Mouse (Mus musculus) ES-Bruce4 (cell line): ENCODE measurements around the gene Catsperz. TPM values are rescaled to one million over a fixed set of nuclear protein-coding genes. Genes with fewer than 3 reads are reported as not detected.
A peak's percentile ranks its signal among the peaks of the same experiment; 100 is the strongest.

Experiments used
- H3K27ac ChIP-seq: 2 replicates; pipeline ENCODE4 v1.5.1; 2012; ENCODE audit warnings: low read length, inconsistent platforms; ENCODE audit not compliant: insufficient read depth
- H3K27me3 ChIP-seq: 2 replicates; pipeline ENCODE4 v1.6.1; 2012; ENCODE audit warnings: mild to moderate bottlenecking, low read length, inconsistent platforms; ENCODE audit not compliant: control insufficient read depth, poor library complexity, insufficient read depth, severe bottlenecking
- H3K36me3 ChIP-seq: 2 replicates; pipeline ENCODE4 v1.6.1; 2012; ENCODE audit warnings: inconsistent platforms, mild to moderate bottlenecking, low read length, moderate library complexity; ENCODE audit not compliant: control insufficient read depth, poor library complexity, insufficient read depth, severe bottlenecking
- H3K4me1 ChIP-seq: one replicate; pipeline ENCODE4 v1.8.1; 2011; ENCODE audit warnings: low read length; ENCODE audit not compliant: control insufficient read depth, insufficient read depth
- H3K4me3 ChIP-seq: 2 replicates; pipeline ENCODE4 v1.5.1; 2011; ENCODE audit warnings: low read depth, mild to moderate bottlenecking, low read length
- H3K9ac ChIP-seq: 2 replicates; pipeline ENCODE4 v1.6.1; 2012; ENCODE audit warnings: low read depth, mild to moderate bottlenecking, inconsistent platforms; ENCODE audit not compliant: poor library complexity, severe bottlenecking
- H3K9me3 ChIP-seq: replicated peaks from 2 replicates; pipeline ENCODE4 v1.6.1; 2012; ENCODE audit warnings: mild to moderate bottlenecking, low read length, inconsistent platforms; ENCODE audit not compliant: control insufficient read depth, poor library complexity, insufficient read depth, severe bottlenecking
- CTCF ChIP-seq: IDR thresholded peaks from one replicate; pipeline ENCODE4 v1.8.1; 2011; ENCODE audit warnings: low read depth, low read length
- EP300 ChIP-seq: IDR thresholded peaks from 2 replicates; pipeline ENCODE4 v1.6.1; 2011; ENCODE audit warnings: low read depth, low read length; ENCODE audit not compliant: insufficient read depth
- POLR2A ChIP-seq: IDR thresholded peaks from one replicate; pipeline ENCODE4 v1.8.1; 2011; ENCODE audit warnings: low read length; ENCODE audit not compliant: insufficient read depth
- polyA plus RNA-seq: library from polyadenylated mRNA; stranded (reverse); fragments of >200 nt; gene quantifications from 2 replicates; pipeline ENCODE4 v1.2.4, GENCODE M21; 2011; ENCODE audit warnings: low read depth; ENCODE audit not compliant: missing spikeins, insufficient read depth, insufficient read length

Gene Catsperz
- polyA plus RNA-seq, 1 experiment = 1.8 TPM

- Histone ChIP-seq H3K27me3 (no peaks in the 10 kb centered on the region), H3K27ac (no peak overlapping the region), H3K9me3 (no peaks in the 10 kb centered on the region), H3K9ac (no peak overlapping the region), H3K4me3 (no peak overlapping the region), H3K4me1 (peaks cover 2% of the 10 kb centered on the region), H3K36me3 (no peaks in the 10 kb centered on the region)
- TF ChIP-seq EP300 (no peak), POLR2A (no peak), CTCF (no peak)
These were observed 2.1 kb downstream of the Catsperz start for GRCm38 (mm10) chr19:6922901-6923735.

DNA sequence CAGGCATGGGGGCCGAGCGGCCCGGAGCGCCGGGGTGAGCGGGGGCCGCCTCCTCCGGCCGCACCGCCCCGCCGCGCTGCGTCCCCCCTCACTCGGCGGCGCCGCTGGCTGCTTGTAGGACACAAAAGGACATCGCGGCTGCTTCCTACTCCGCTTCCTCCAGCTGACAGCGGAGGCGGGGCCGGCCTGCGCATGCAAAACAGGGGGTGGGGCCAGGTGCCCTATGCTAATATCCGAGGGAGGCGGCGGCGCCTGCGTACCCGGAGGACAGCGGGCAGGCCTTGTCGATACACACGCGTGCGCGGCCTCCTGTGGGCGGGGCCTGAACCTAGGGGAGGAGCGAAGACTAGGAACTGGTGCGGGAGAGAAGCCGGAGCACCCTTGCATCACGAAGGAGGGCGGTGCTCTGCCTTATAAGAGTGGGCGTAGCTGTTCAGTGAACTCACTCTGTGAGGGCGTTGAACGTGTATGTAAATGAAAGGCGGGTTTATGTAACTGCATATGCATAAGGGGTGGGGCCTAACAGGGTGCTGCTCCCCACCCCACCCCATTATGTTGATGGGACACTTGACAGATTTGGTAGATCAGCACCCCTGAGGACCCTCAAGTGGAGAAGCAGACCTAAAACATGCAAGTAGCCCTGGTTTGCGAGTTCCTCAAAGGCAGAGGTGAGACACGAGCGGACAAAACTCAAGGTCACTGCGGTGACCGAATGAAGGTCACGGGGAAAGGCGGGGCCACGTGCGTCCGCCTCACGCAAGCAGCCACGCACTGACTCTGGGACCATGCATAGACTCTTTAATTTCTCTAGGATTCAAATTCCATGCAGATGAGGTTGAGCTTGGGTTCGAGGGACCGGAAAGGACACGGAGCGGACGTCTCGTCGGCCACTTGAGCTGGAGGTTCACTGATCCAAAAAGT is 3.3 kb downstream of the Catsperz start, which contains the start of gene Esrra:
Gene Esrra (minus strand): TSS at position 167 of the 921 bp plus-strand sequence.
- H3K36me3 ChIP-seq = no peaks in the 10 kb centered on the region
- TF ChIP-seq CTCF (no peak), EP300 (peak; percentile 31; the same call in 1 of the 2 replicates)
- H3K9me3 ChIP-seq = no peaks in the 10 kb centered on the region
- H3K27me3 ChIP-seq = no peaks in the 10 kb centered on the region
- H3K9ac ChIP-seq = peak within 1 kb of the TSS; percentile 80
- peak within 1 kb of the TSS; percentile 83 for H3K4me3 ChIP-seq
- peak within 1 kb of the TSS; percentile 12; the same call in 1 of the 2 replicates for H3K27ac ChIP-seq
- H3K4me1 ChIP-seq = peaks cover 2% of the 10 kb centered on the region

DNA sequence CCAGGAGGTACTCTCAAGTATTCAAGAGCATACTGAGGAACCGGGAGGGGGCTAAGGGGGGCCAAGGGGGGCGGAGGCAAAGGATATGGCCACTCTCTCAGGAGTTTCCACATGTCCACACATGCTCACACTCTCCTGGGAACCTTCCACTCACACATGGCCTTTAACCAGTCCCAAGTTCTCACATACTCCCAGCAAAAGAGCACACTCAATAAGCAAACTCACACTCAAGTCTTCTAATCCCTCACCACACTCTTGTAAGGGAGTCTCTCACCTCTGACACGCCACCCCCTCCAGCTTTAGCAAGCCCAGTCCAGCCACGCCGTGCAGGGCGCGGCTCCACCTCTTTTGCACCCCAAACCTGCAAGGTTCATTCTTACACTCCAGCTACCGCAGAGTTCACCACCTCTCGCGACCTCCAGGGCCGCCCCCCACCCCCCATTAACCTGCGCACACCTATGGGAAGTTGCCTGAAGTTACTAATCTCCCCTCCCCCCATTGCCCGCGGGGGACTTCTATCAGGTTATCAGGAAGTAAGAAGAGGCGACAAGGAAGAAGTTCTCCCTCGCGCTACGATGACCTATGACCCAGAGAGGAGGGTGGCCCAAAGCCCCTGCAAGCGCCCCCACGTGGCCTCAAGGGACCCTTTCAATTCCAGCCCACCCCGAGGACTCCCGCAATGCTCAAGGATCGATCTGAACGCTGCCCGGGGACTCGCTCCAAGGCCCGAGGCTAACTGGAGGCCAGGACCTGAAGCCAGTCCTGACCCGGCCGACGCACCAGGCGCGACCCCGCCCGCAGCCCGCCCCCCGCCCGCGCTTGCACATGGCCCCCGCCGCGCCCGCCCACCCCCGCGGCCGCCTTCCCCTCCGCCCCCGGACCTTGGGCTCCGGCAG is 4.2 kb downstream of the Catsperz start:
- Histone ChIP-seq H3K9ac (peak overlapping the region; percentile 80), H3K9me3 (no peaks in the 10 kb centered on the region), H3K4me1 (peaks cover 2% of the 10 kb centered on the region), H3K27me3 (no peaks in the 10 kb centered on the region), H3K27ac (peak overlapping the region; percentile 12; the same call in 1 of the 2 replicates), H3K4me3 (peak overlapping the region; percentile 80), H3K36me3 (no peaks in the 10 kb centered on the region)
- peak; percentile 24 for TF ChIP-seq CTCF
- TF ChIP-seq EP300 = no peak

- Histone ChIP-seq H3K27ac (no peak overlapping the region), H3K36me3 (no peaks in the 10 kb centered on the region), H3K9me3 (no peaks in the 10 kb centered on the region), H3K27me3 (no peaks in the 10 kb centered on the region), H3K9ac (peak overlapping the region; percentile 80), H3K4me1 (peaks cover 2% of the 10 kb centered on the region), H3K4me3 (no peak overlapping the region)
- no peak for TF ChIP-seq POLR2A
- no peak for TF ChIP-seq EP300
- no peak for TF ChIP-seq CTCF
These were observed 5.1 kb downstream of the Catsperz start for GRCm38 (mm10) chr19:6919876-6920740.

- TF ChIP-seq POLR2A = no peak
- TF ChIP-seq CTCF = no peak
- TF ChIP-seq EP300 = no peak
- Histone ChIP-seq H3K9ac (no peak overlapping the region), H3K4me1 (peaks cover 2% of the 10 kb centered on the region), H3K4me3 (no peak overlapping the region), H3K27me3 (no peaks in the 10 kb centered on the region), H3K36me3 (no peaks in the 10 kb centered on the region), H3K27ac (no peak overlapping the region), H3K9me3 (no peaks in the 10 kb centered on the region)
These were observed 5.7 kb downstream of the Catsperz start for GRCm38 (mm10) chr19:6919431-6919830.
